Mouse (Mus musculus) adrenal gland, postnatal 36 days (tissue): ENCODE data around the gene Foxi2. TPM values are rescaled to one million over a fixed set of nuclear protein-coding genes. Genes with fewer than 3 reads are reported as not detected.

ENCODE experiments used
- total RNA-seq, 2 experiments: library from RNA; stranded (reverse); gene quantifications; 2 replicates each; pipeline ENCODE4 v1.2.3; 2021

The Foxi2 gene
- total RNA-seq, 2 experiments from 2014 or later: not detected

Other genes starting within 250 kb of the Foxi2 start
- not detected for gene Nps, start 151.6 kb upstream of the Foxi2 start, total RNA-seq
- not detected for gene Clrn3, start 118.3 kb downstream of the Foxi2 start, total RNA-seq
- gene Ptpre, start 127.2 kb downstream of the Foxi2 start, total RNA-seq: 1 to 10 TPM; 5.0 to 7.4 TPM